8 mouse cellular contexts compared by ENCODE assay signal in the genomic region with DNA sequence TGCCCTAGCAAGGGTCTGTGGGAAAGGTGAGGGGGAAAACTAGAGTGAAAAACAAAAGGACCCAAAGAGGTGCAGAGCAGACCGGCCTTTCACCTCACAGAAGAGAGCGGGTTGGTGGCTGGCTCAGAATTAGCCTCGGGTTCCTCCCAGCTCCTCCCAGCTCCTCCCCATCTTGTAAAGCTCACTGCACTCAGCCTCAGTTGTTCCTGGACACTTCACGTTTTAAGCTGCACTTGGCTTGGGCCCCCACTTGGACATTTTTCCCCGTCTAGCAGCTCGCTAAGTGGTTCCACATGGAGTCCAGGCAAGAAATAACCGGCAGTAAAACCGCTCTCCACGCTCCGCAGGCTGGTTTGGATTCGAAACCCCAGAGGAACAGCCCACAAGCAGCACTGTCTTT. TPM values are rescaled to one million over a fixed set of nuclear protein-coding genes. Genes with fewer than 3 reads are reported as not detected.
A peak's percentile ranks its signal among the peaks of the same experiment; 100 is the strongest.
DNase-seq lines count a peak whose midpoint lies in the region; ATAC-seq lines count a peak whose summit lies in the region.

No protein-coding gene starts in this region.

- WGBS in forebrain, embryonic 11.5 days = 41% methylated on average over 11 of the region's 11 CpGs
- WGBS in hindbrain, embryonic 13.5 days = 44% methylated on average over 11 of the region's 11 CpGs
- 18% methylated on average over 11 of the region's 11 CpGs for WGBS in lung, embryonic 16.5 days

- H3K27me3 ChIP-seq in forebrain, embryonic 11.5 days (ENCODE audit: control insufficient read depth, insufficient read depth, low read length) = peaks cover 17% of the 10 kb centered on the region
- H3K27me3 ChIP-seq in hindbrain, embryonic 13.5 days = peaks cover 22% of the 10 kb centered on the region
- no peaks in the 10 kb centered on the region for H3K27me3 ChIP-seq in lung, embryonic 16.5 days (ENCODE audit: control insufficient read depth, insufficient read depth, low read depth, low read length)

- peak; percentile 42; the same call in 1 of the 2 replicates for ATAC-seq in forebrain, embryonic 11.5 days (replicated peaks; ENCODE audit: low FRiP score)
- 0 out of 2 replicates have a peak, but pooled peaks have one; percentile 34 for ATAC-seq in hindbrain, embryonic 13.5 days (ENCODE audit: low FRiP score)
- ATAC-seq in lung, embryonic 16.5 days (ENCODE audit: low read depth) = peak; percentile 88
- ATAC-seq in erythroblast, adult 5-6 weeks (replicated peaks; ENCODE audit: low FRiP score, poor library complexity, severe bottlenecking) = no peak

- peaks cover 7% of the 10 kb centered on the region for H3K4me1 ChIP-seq in forebrain, embryonic 11.5 days (replicated peaks; ENCODE audit: control insufficient read depth, insufficient read depth, low read length)
- H3K4me1 ChIP-seq in hindbrain, embryonic 13.5 days (replicated peaks) = peaks cover 26% of the 10 kb centered on the region
- peaks cover 42% of the 10 kb centered on the region for H3K4me1 ChIP-seq in lung, embryonic 16.5 days (replicated peaks; ENCODE audit: control insufficient read depth, insufficient read depth, low read length)

- no peak overlapping the region for H3K4me3 ChIP-seq in forebrain, embryonic 11.5 days (ENCODE audit: low read depth, low read length)
- H3K4me3 ChIP-seq in hindbrain, embryonic 13.5 days = no peak overlapping the region
- peak overlapping the region; percentile 32 for H3K4me3 ChIP-seq in lung, embryonic 16.5 days (ENCODE audit: low read length)

- H3K36me3 ChIP-seq in forebrain, embryonic 11.5 days (ENCODE audit: control insufficient read depth, insufficient read depth, low read length) = no peaks in the 10 kb centered on the region
- H3K36me3 ChIP-seq in hindbrain, embryonic 13.5 days = no peaks in the 10 kb centered on the region
- 0 out of 2 replicates have a peak, but pooled peaks cover 2% of the 10 kb centered on the region for H3K36me3 ChIP-seq in lung, embryonic 16.5 days (ENCODE audit: control insufficient read depth, insufficient read depth, low read length)

- peak overlapping the region; percentile 79 for H3K27ac ChIP-seq in forebrain, embryonic 11.5 days (ENCODE audit: low read depth, low read length)
- peak overlapping the region; percentile 81 for H3K27ac ChIP-seq in hindbrain, embryonic 13.5 days
- peak overlapping the region; percentile 98 for H3K27ac ChIP-seq in lung, embryonic 16.5 days (ENCODE audit: low read length)

- H3K9me3 ChIP-seq in forebrain, embryonic 11.5 days (ENCODE audit: control insufficient read depth, low read length) = no peaks in the 10 kb centered on the region
- no peaks in the 10 kb centered on the region for H3K9me3 ChIP-seq in hindbrain, embryonic 13.5 days
- H3K9me3 ChIP-seq in lung, embryonic 16.5 days (ENCODE audit: control insufficient read depth, low read length) = no peaks in the 10 kb centered on the region

- peak overlapping the region; percentile 30; the same call in 1 of the 2 replicates for H3K4me2 ChIP-seq in forebrain, embryonic 11.5 days (ENCODE audit: low read depth, low read length, severe bottlenecking)
- H3K4me2 ChIP-seq in hindbrain, embryonic 13.5 days = peak overlapping the region; percentile 23
- peak overlapping the region; percentile 56 for H3K4me2 ChIP-seq in lung, embryonic 16.5 days (ENCODE audit: low read depth, low read length)

- peak; percentile 18 to 22 for DNase-seq in heart, adult 18-20 months
- no peak for DNase-seq in heart, adult 8-10 months (ENCODE audit: low spot score)
- peak; percentile 57 for DNase-seq in forebrain, embryonic 11.5 days (ENCODE audit: low spot score)
- no peak for DNase-seq in layer of hippocampus, postnatal 10 days (ENCODE audit: low spot score in 2 of 2)
- no peak for DNase-seq in adrenal gland, adult (ENCODE audit: inconsistent age in 2 of 2, low spot score in 1 of 2)

- H3K9ac ChIP-seq in forebrain, embryonic 11.5 days (ENCODE audit: low read length) = 0 out of 2 replicates have a peak overlapping the region, but pooled peaks have one; percentile 27
- no peak overlapping the region for H3K9ac ChIP-seq in hindbrain, embryonic 13.5 days
- peak overlapping the region; percentile 57 for H3K9ac ChIP-seq in lung, embryonic 16.5 days (ENCODE audit: low read length)

RNA-seq across cellular contexts. Expression of gene P4ha3, which starts 3.3 kb away (rescaled TPM):
- total RNA-seq in heart, adult 18-20 months (2021) = under 1 TPM; 0.31 to 0.55 TPM
- total RNA-seq in heart, adult 8-10 months (2022) = under 1 TPM in 3 of 4 experiments, not detected in 1; 0.12 to 0.29 (median 0.16) TPM
- 5.6 and 6.8 TPM in 2 replicates for polyA plus RNA-seq in forebrain, embryonic 11.5 days (2014; fragmentation: Nextera tagmentation; extraction: Ambion mirVana)
- polyA plus RNA-seq in hindbrain, embryonic 13.5 days (2015; fragmentation: Nextera tagmentation; extraction: Ambion mirVana) = 5.9 and 6.4 TPM in 2 replicates
- 15.5 and 17.2 TPM in 2 replicates for polyA plus RNA-seq in lung, embryonic 16.5 days (2015; fragmentation: Nextera tagmentation; extraction: Ambion mirVana)
- total RNA-seq in erythroblast, adult 5-6 weeks (2015; ENCODE audit: low replicate concordance) = not detected in 2 replicates
- not detected in 2 replicates for total RNA-seq in erythroblast, adult 5-6 weeks (2017; ENCODE audit: low replicate concordance)
- total RNA-seq in layer of hippocampus, postnatal 10 days (2021) = 10 to 100 TPM in 1 of 2 experiments, 1 to 10 TPM in 1; 9.2 to 11.4 TPM

Comparison
In these comparisons a context has a peak if more than half of its experiments do, and no peak if none do; other contexts are left out.
1. DNase-seq: peak in heart, adult 18-20 months (2 of 2) and forebrain, embryonic 11.5 days (single experiment); none in heart, adult 8-10 months (single experiment), layer of hippocampus, postnatal 10 days (0 of 2) and adrenal gland, adult (0 of 2).
2. RNA of gene P4ha3, which starts 3.3 kb away (total RNA-seq): 9.2 to 11.4 TPM in layer of hippocampus, postnatal 10 days; 0.31 to 0.55 TPM in heart, adult 18-20 months, 0.12 to 0.29 TPM in heart, adult 8-10 months and not detected in erythroblast, adult 5-6 weeks; every median in the first group is over 4 times any median in the second.
3. Peak in every context shown above with its lines, with median percentiles within 50 percentile points of each other: H3K27ac ChIP-seq and H3K4me2 ChIP-seq.